Mouse (Mus musculus): ENCODE results near the gene Ccsap. TPM values are rescaled to one million over a fixed set of nuclear protein-coding genes. Genes with fewer than 3 reads are reported as not detected.

Ccsap gene
- polyA plus RNA-seq, 1 experiment, result 19.6 TPM

- H3K4me1 ChIP-seq (ENCODE audit: control insufficient read depth, insufficient read depth, low read length), result peaks cover 23% of the 10 kb centered on the region
- H3K4me3 ChIP-seq (replicated peaks; ENCODE audit: insufficient read depth, low read depth, low read length), result no peak overlapping the region
- no peaks in the 10 kb centered on the region for H3K27me3 ChIP-seq (ENCODE audit: control insufficient read depth, insufficient read depth, low read length)
- 77% methylated on average over 13 of the region's 13 CpGs for WGBS
- no peak for DNase-seq
- TF ChIP-seq POLR2A (IDR thresholded peaks at IDR 0.05; ENCODE audit: borderline replicate concordance, insufficient read depth, low read length), result no peak
- no peak for TF ChIP-seq CTCF (IDR thresholded peaks at IDR 0.05; ENCODE audit: borderline replicate concordance, insufficient read depth, low read depth, low read length)
- H3K27ac ChIP-seq (ENCODE audit: insufficient read depth, low read length), result no peak overlapping the region
These were observed 14.9 kb downstream of the Ccsap start for GRCm38 (mm10) chr8:123845114-123845513.

GRCm38 (mm10) chr8:123844341-123844740 lies 15.7 kb downstream of the Ccsap start:
- Histone ChIP-seq H3K27ac (ENCODE audit: insufficient read depth, low read length) (no peak overlapping the region), H3K4me3 (replicated peaks; ENCODE audit: insufficient read depth, low read depth, low read length) (no peak overlapping the region), H3K4me1 (ENCODE audit: control insufficient read depth, insufficient read depth, low read length) (peaks cover 23% of the 10 kb centered on the region), H3K27me3 (ENCODE audit: control insufficient read depth, insufficient read depth, low read length) (no peaks in the 10 kb centered on the region)
- DNase-seq, result no peak
- no peak for TF ChIP-seq POLR2A (IDR thresholded peaks at IDR 0.05; ENCODE audit: borderline replicate concordance, insufficient read depth, low read length)
- no peak for TF ChIP-seq CTCF (IDR thresholded peaks at IDR 0.05; ENCODE audit: borderline replicate concordance, insufficient read depth, low read depth, low read length)
- WGBS, result 70% methylated on average over 7 of the region's 7 CpGs

- H3K4me3 ChIP-seq (replicated peaks; ENCODE audit: insufficient read depth, low read depth, low read length), result no peak overlapping the region
- DNase-seq, result no peak
- peaks cover 16% of the 10 kb centered on the region for H3K4me1 ChIP-seq (ENCODE audit: control insufficient read depth, insufficient read depth, low read length)
- H3K27me3 ChIP-seq (ENCODE audit: control insufficient read depth, insufficient read depth, low read length), result no peaks in the 10 kb centered on the region
- WGBS, result 72% methylated on average over 12 of the region's 12 CpGs
- TF ChIP-seq POLR2A (IDR thresholded peaks at IDR 0.05; ENCODE audit: borderline replicate concordance, insufficient read depth, low read length), result no peak
- TF ChIP-seq CTCF (IDR thresholded peaks at IDR 0.05; ENCODE audit: borderline replicate concordance, insufficient read depth, low read depth, low read length), result no peak
- no peak overlapping the region for H3K27ac ChIP-seq (ENCODE audit: insufficient read depth, low read length)
These were observed 17.9 kb downstream of the Ccsap start for GRCm38 (mm10) chr8:123842086-123842485.

DNA sequence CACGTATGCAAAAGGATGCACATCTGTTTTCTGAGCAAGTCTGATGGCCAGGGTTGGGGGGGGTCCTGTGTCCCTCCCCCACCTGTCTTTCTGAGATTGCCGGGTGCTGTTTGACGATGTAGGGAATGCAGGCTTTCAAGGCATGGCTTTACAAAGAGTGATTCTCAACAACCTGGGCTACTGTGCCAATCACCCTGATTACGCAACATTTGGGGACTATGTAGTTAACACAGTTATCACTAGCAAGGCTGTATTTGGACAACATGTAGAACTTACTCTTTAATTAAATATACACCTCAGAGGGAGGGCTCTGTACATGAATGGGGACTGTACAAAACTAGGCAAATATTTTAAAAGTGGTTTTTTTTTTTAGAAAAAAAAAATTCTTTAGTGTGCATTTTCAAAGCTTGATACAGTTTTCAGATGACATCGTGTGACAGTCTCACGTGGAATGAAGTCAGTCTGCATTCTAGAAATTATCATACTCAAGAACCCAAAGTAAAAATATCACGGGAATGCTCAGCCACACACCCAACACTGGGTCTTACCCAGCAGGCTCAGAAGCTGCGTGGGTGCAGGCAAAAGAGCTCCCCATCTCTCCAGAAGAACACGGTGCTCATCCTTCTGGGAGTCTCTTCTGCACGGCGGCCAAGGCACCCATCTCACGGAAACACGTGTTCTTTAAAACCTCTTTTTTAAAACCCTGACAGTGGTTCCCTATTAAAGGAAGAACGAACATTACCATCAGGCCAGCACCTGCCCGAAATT lies 19.2 kb downstream of the Ccsap start:
- 88% methylated on average over 15 of the region's 15 CpGs for whole genome bisulfite sequencing
- TF ChIP-seq CTCF (IDR thresholded peaks at IDR 0.05; ENCODE audit: borderline replicate concordance, insufficient read depth, low read depth, low read length), result no peak
- no peak for TF ChIP-seq POLR2A (IDR thresholded peaks at IDR 0.05; ENCODE audit: borderline replicate concordance, insufficient read depth, low read length)
- Histone ChIP-seq H3K27ac (ENCODE audit: insufficient read depth, low read length) (no peak overlapping the region), H3K4me1 (ENCODE audit: control insufficient read depth, insufficient read depth, low read length) (peaks cover 8% of the 10 kb centered on the region), H3K4me3 (replicated peaks; ENCODE audit: insufficient read depth, low read depth, low read length) (no peak overlapping the region), H3K27me3 (ENCODE audit: control insufficient read depth, insufficient read depth, low read length) (no peaks in the 10 kb centered on the region)
- no peak for DNase-seq

DNA sequence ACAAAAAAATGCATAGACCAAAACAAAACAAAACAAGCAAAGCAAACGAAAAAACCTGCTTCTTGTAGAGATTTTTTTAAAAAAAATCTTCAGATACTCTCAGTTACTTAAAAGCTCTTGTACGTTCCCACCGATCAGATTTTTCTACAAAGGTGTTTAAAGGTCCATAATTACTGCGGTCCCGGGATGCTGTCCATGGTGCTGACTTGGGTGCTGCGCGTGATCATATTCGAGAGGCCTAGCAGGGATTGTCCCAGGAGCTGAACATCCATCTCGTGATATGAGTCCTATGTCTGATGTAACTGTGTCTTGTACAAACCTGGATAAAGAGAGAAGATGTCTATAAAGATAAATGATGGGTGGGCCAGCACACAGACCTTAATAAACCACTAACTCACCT lies 21.5 kb downstream of the Ccsap start:
- 83% methylated on average over 9 of the region's 9 CpGs for WGBS
- Histone ChIP-seq H3K4me3 (replicated peaks; ENCODE audit: insufficient read depth, low read depth, low read length) (no peak overlapping the region), H3K27me3 (ENCODE audit: control insufficient read depth, insufficient read depth, low read length) (no peaks in the 10 kb centered on the region), H3K4me1 (ENCODE audit: control insufficient read depth, insufficient read depth, low read length) (peaks cover 5% of the 10 kb centered on the region), H3K27ac (ENCODE audit: insufficient read depth, low read length) (no peak overlapping the region)
- no peak for DNase-seq
- no peak for TF ChIP-seq CTCF (IDR thresholded peaks at IDR 0.05; ENCODE audit: borderline replicate concordance, insufficient read depth, low read depth, low read length)

GRCm38 (mm10) chr8:123836354-123836753 lies 23.7 kb downstream of the Ccsap start:
- DNase-seq, result no peak
- 19% methylated on average over 6 of the region's 6 CpGs for WGBS
- TF ChIP-seq POLR2A (IDR thresholded peaks at IDR 0.05; ENCODE audit: borderline replicate concordance, insufficient read depth, low read length), result no peak
- no peak for TF ChIP-seq CTCF (IDR thresholded peaks at IDR 0.05; ENCODE audit: borderline replicate concordance, insufficient read depth, low read depth, low read length)

GRCm38 (mm10) chr8:123835451-123835850 lies 24.6 kb downstream of the Ccsap start:
- Histone ChIP-seq H3K27me3 (ENCODE audit: control insufficient read depth, insufficient read depth, low read length) (no peaks in the 10 kb centered on the region), H3K27ac (ENCODE audit: insufficient read depth, low read length) (no peak overlapping the region), H3K4me3 (replicated peaks; ENCODE audit: insufficient read depth, low read depth, low read length) (no peak overlapping the region), H3K4me1 (ENCODE audit: control insufficient read depth, insufficient read depth, low read length) (peaks cover 5% of the 10 kb centered on the region)
- WGBS, result 44% methylated on average over 9 of the region's 9 CpGs
- DNase-seq, result peak; percentile 77 to 81
- peak; percentile 89 for TF ChIP-seq CTCF (IDR thresholded peaks at IDR 0.05; ENCODE audit: borderline replicate concordance, insufficient read depth, low read depth, low read length)
- TF ChIP-seq POLR2A (IDR thresholded peaks at IDR 0.05; ENCODE audit: borderline replicate concordance, insufficient read depth, low read length), result no peak

More at GRCm38 (mm10) chr8:123836354-123836753, 23.7 kb downstream of the Ccsap start:
- Histone ChIP-seq H3K4me3 (replicated peaks; ENCODE audit: insufficient read depth, low read depth, low read length) (no peak overlapping the region), H3K4me1 (ENCODE audit: control insufficient read depth, insufficient read depth, low read length) (peaks cover 5% of the 10 kb centered on the region), H3K27me3 (ENCODE audit: control insufficient read depth, insufficient read depth, low read length) (no peaks in the 10 kb centered on the region), H3K27ac (ENCODE audit: insufficient read depth, low read length) (no peak overlapping the region)

DNA sequence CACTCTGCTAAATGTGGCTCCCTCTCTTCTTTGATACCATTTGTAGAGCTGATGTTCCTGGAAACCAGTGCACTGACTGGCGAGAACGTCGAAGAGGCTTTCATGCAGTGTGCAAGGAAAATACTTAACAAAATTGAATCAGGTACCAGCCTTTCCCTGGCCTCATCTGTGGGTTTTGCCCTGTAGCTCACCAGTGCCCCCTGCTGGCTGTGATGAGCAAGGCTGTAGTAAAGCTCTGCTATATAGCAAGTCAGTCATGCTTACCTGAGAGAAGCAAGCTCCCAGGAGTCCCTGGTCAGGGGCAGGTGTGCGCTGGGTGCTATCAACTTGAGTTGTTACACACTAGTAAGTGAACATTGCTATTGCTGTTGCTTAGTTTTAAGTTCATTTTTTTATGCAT lies 27.3 kb downstream of the Ccsap start:
- 91% methylated on average over 4 of the region's 4 CpGs for WGBS
- Histone ChIP-seq H3K27me3 (ENCODE audit: control insufficient read depth, insufficient read depth, low read length) (no peaks in the 10 kb centered on the region), H3K27ac (ENCODE audit: insufficient read depth, low read length) (no peak overlapping the region), H3K4me1 (ENCODE audit: control insufficient read depth, insufficient read depth, low read length) (peaks cover 17% of the 10 kb centered on the region), H3K4me3 (replicated peaks; ENCODE audit: insufficient read depth, low read depth, low read length) (no peak overlapping the region)
- peak in 1 of 2 experiments; percentile 59 for DNase-seq
- TF ChIP-seq POLR2A (IDR thresholded peaks at IDR 0.05; ENCODE audit: borderline replicate concordance, insufficient read depth, low read length), result no peak
- TF ChIP-seq CTCF (IDR thresholded peaks at IDR 0.05; ENCODE audit: borderline replicate concordance, insufficient read depth, low read depth, low read length), result peak; percentile 71

All from cerebellum, adult 2 months (tissue).